22 mouse cellular contexts compared by ENCODE assay signal in the genomic region with DNA sequence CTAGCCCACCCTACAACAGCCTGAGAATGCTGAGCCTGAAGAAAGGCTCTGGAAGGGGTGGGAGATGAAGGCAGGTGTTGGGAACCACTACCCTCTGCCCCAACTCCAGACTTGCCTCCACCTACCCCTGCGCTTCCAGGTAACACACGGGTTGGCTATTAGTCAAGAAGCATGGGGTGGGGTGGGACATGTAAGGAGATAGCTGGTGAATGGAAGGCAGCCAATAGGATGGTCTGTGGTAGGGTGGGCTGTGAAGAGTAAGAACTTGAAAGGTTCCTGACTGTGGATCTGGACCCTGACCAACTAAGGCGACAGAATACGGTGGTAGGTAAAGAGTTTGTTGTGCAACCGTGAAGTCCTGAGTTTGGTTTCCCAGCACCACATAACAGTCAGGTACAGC. TPM values are rescaled to one million over a fixed set of nuclear protein-coding genes. Genes with fewer than 3 reads are reported as not detected.
"Had no signal": no experiment of that assay in that cellular context is flagged by ENCODE, and none has a peak within 500 bp of the region (broad histone marks: within the 10 kb centered on the region; RNA-seq: fewer than 3 reads in every experiment).

No protein-coding gene starts in this region.

- H3K4me2 ChIP-seq: limb, embryonic 12.5 days; limb, embryonic 15.5 days; liver, embryonic 12.5 days; liver, embryonic 15.5 days; midbrain, embryonic 13.5 days; neural tube, embryonic 13.5 days; stomach, embryonic 15.5 days had no signal

- H3K9me3 ChIP-seq: limb, embryonic 12.5 days; limb, embryonic 15.5 days; liver, embryonic 12.5 days; liver, embryonic 15.5 days; midbrain, embryonic 10.5 days; midbrain, embryonic 13.5 days; neural tube, embryonic 13.5 days; stomach, embryonic 15.5 days had no signal

- H3K27ac ChIP-seq: limb, embryonic 12.5 days; limb, embryonic 15.5 days; liver, embryonic 12.5 days; liver, embryonic 15.5 days; midbrain, embryonic 10.5 days; midbrain, embryonic 13.5 days; neural tube, embryonic 13.5 days; stomach, embryonic 15.5 days had no signal

- H3K4me3 ChIP-seq: limb, embryonic 12.5 days; limb, embryonic 15.5 days; liver, embryonic 12.5 days; liver, embryonic 15.5 days; midbrain, embryonic 10.5 days; midbrain, embryonic 13.5 days; myocyte; neural tube, embryonic 13.5 days; stomach, embryonic 15.5 days had no signal

- H3K9ac ChIP-seq: limb, embryonic 12.5 days; limb, embryonic 15.5 days; liver, embryonic 12.5 days; liver, embryonic 15.5 days; midbrain, embryonic 13.5 days; neural tube, embryonic 13.5 days; stomach, embryonic 15.5 days had no signal

- ATAC-seq: liver, embryonic 12.5 days; midbrain, embryonic 13.5 days; midbrain, embryonic 16.5 days had no signal

- DNase-seq: kidney, adult 9 months; kidney, postnatal 14 days; kidney, postnatal 4 days; left cerebral cortex, postnatal 4 days; lung, adult 2 months; lung, postnatal 14 days; retina, postnatal 1 day; right cerebral cortex, postnatal 25 days; spleen, adult 18-20 months; thymus, postnatal 25 days had no signal

- H3K36me3 ChIP-seq: limb, embryonic 12.5 days; limb, embryonic 15.5 days; liver, embryonic 12.5 days; liver, embryonic 15.5 days; midbrain, embryonic 10.5 days; midbrain, embryonic 13.5 days; neural tube, embryonic 13.5 days; stomach, embryonic 15.5 days had no signal

RNA-seq across cellular contexts. Expression of gene Zfyve28, which starts 4.9 kb away (rescaled TPM):
- polyA plus RNA-seq: liver, embryonic 12.5 days had no signal

RNA-seq across cellular contexts. Expression of gene Cfap99, which starts 5.0 kb away (rescaled TPM):
- polyA plus RNA-seq: kidney, embryonic 16.5 days; limb, embryonic 12.5 days; limb, embryonic 15.5 days; liver, embryonic 12.5 days; liver, embryonic 15.5 days; midbrain, embryonic 10.5 days; midbrain, embryonic 13.5 days; neural tube, embryonic 13.5 days; stomach, embryonic 15.5 days; thymus, postnatal 0 days had no signal
